Mouse (Mus musculus): ENCODE measurements around the gene P2rx4. TPM values are rescaled to one million over a fixed set of nuclear protein-coding genes. Genes with fewer than 3 reads are reported as not detected.

Gene P2rx4
- total RNA-seq, 1 experiment from 2014 or later: 33.2 TPM

GRCm38 (mm10) chr5:122763271-122764031 is 56.1 kb downstream of the P2rx4 start:
- no peak for DNase-seq

- peak; percentile 71 for DNase-seq
Observed at GRCm38 (mm10) chr5:122764032-122764464, 56.7 kb downstream of the P2rx4 start.

GRCm38 (mm10) chr5:122767283-122767682 is 59.9 kb downstream of the P2rx4 start:
- DNase-seq: no peak

DNA sequence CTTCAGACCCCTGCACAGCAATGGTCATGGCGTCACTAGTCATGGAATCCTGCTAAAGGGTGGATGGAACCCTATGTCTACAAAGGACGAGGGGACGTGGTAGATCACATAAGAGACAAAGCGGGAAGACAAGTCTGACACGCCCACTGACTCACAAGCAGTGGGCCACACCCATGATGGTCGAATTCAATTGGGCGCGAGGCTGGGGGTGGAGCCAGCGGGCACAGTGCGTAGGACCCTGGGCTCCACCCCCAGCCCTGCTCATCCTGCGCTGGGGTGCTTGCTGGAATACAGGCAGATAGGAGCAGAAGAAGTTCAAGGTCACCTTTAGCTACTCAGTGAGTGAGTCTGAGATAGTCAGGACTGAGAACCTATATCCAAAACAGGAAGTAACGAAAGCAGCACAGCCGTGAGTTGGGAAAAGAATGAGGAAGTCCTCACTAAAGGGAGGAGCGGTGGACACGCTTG is 61.8 kb downstream of the P2rx4 start:
- peak; percentile 47 for DNase-seq

GRCm38 (mm10) chr5:122770304-122770703 is 63.0 kb downstream of the P2rx4 start:
- peak; percentile 58 for DNase-seq

- DNase-seq: peak; percentile 90
Observed at GRCm38 (mm10) chr5:122770806-122771261, 63.5 kb downstream of the P2rx4 start.

- DNase-seq: no peak
Observed at GRCm38 (mm10) chr5:122771428-122771827, 64.1 kb downstream of the P2rx4 start.

GRCm38 (mm10) chr5:122773756-122774155 is 66.4 kb downstream of the P2rx4 start:
- no peak for DNase-seq

GRCm38 (mm10) chr5:122774743-122775611 is 67.6 kb downstream of the P2rx4 start:
- peak; percentile 80 for DNase-seq

- no peak for DNase-seq
Observed at GRCm38 (mm10) chr5:122775646-122776286, 68.4 kb downstream of the P2rx4 start.

- DNase-seq: no peak
Observed at GRCm38 (mm10) chr5:122777322-122777721, 70.0 kb downstream of the P2rx4 start.

DNA sequence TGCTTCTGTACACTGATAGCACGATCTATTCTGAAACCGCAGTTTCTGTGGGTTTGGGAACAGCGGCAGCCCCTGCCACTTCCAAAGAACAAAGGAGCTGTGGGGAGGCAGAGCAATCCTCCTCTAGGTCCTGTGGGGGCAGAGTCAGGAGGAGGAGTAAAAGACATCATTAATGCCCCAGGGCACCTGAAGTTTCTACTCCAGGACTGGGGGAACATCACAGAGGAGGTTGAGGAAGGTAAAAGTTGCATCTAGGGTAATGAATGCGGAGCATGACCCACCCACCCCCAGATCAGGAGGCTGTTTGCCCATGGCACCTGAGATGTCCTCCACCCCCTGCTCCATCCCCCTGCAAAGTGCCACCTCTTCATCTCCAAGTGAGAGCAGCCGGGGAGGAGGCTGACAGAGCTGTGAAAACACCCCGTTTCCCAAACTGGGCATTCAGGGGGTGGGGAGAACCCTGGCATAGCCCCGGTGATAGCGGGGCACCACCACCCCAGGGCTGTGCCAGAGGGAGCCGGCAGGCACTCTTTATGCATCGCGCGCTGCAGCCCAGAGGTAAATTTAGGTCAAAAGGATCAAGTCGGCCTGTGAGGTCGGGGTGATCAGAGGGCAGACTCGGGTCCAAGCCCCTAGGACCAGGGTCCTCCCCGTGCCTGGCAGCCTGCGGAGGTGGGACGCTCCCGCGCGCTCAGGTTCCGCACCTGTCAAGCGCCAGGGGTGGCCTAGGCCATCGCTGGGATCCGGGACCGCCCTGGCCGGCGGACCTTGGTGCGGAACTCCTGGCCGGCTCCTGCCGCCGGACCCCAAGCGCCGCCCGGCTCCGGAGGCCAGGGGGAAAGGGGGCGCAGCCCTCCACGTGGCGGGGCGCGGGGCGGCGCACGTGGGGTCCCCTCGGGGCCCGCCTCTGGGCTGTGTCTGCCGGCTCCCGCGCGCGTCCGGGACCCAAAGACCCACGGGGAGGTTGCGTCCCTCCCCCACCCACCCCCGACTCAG is 71.2 kb downstream of the P2rx4 start:
- DNase-seq: peak; percentile 51

Small RNA genes within 50 kb of the gene (microRNA-seq; reads per million reads assigned to microRNA genes)
- gene Mir8115: 0.43 to 1.5 reads per million in 2 experiments

Other genes starting within 250 kb of the P2rx4 start
- gene Atp2a2, start 205.3 kb upstream of the P2rx4 start, total RNA-seq (2021): 212 and 220 TPM in 2 replicates
- 11.7 and 18.0 TPM in 2 replicates for gene Ift81, start 93.0 kb upstream of the P2rx4 start, total RNA-seq (2021)
- gene P2rx7, start 63.6 kb upstream of the P2rx4 start, total RNA-seq (2021): 3.6 and 4.1 TPM in 2 replicates
- 21.3 and 30.5 TPM in 2 replicates for gene Camkk2, start 71.9 kb downstream of the P2rx4 start, total RNA-seq (2021)
- 173 and 195 TPM in 2 replicates for gene Anapc5, start 113.8 kb downstream of the P2rx4 start, total RNA-seq (2021)
- gene Rnf34, start 142.5 kb downstream of the P2rx4 start, total RNA-seq (2021): 21.7 and 27.2 TPM in 2 replicates